Comparison of ENCODE assay signal across 8 mouse cellular contexts in the genomic region with DNA sequence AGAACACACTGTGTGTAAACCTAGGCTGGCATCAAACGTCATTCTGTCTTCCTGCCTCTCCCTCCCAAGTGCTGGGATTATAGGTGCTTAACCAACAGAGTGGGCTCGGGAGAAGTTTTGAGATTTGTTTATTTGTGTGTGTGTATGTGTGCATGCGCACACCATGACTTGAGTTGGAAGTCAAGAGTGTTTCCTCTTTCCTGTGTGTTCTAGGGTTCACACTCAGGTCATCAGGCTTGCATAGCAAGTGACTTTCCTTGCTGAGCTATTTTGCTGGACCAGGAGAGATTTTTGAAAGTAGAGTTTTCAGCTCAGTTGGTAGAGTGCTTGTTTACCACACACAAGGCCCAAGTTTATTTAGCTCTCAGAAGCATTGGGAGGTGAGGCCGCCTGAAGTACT. TPM values are rescaled to one million over a fixed set of nuclear protein-coding genes. Genes with fewer than 3 reads are reported as not detected.
DNase-seq lines count a peak whose midpoint lies in the region; ATAC-seq and TF ChIP-seq lines count a peak whose summit lies in the region.

No protein-coding gene starts in this region.

- ATAC-seq in heart, postnatal 0 days (ENCODE audit: insufficient read depth, low read depth) = no peak
- ATAC-seq in liver, embryonic 13.5 days (ENCODE audit: low read depth) = no peak
- ATAC-seq in neural tube, embryonic 15.5 days (ENCODE audit: low FRiP score) = no peak

- H3K4me1 ChIP-seq in heart, postnatal 0 days (ENCODE audit: control insufficient read depth, insufficient read depth) = peaks cover 17% of the 10 kb centered on the region
- peaks cover 35% of the 10 kb centered on the region for H3K4me1 ChIP-seq in liver, embryonic 13.5 days (replicated peaks)
- H3K4me1 ChIP-seq in neural tube, embryonic 15.5 days = peaks cover 30% of the 10 kb centered on the region

- DNase-seq in kidney, adult 11 months = peak; percentile 18
- DNase-seq in kidney, postnatal 10 days = no peak
- DNase-seq in heart, postnatal 0 days (ENCODE audit: low spot score) = no peak
- DNase-seq in liver, embryonic 13.5 days = no peak
- DNase-seq in ovary, adult 18-20 months (ENCODE audit: low spot score) = no peak
- no peak for DNase-seq in adrenal gland, postnatal 25 days
- no peak for DNase-seq in layer of hippocampus, adult 18-20 months (ENCODE audit: low spot score in 2 of 2)

- no peaks in the 10 kb centered on the region for H3K27me3 ChIP-seq in heart, postnatal 0 days (ENCODE audit: control insufficient read depth, insufficient read depth, low read length)
- no peaks in the 10 kb centered on the region for H3K27me3 ChIP-seq in liver, embryonic 13.5 days
- no peaks in the 10 kb centered on the region for H3K27me3 ChIP-seq in neural tube, embryonic 15.5 days (replicated peaks)

- no peak for TF ChIP-seq CTCF in heart, postnatal 0 days (IDR thresholded peaks at IDR 0.05; ENCODE audit: low read depth)

- no peaks in the 10 kb centered on the region for H3K9me3 ChIP-seq in heart, postnatal 0 days (replicated peaks; ENCODE audit: control insufficient read depth, low read length)
- no peaks in the 10 kb centered on the region for H3K9me3 ChIP-seq in liver, embryonic 13.5 days (replicated peaks)
- H3K9me3 ChIP-seq in neural tube, embryonic 15.5 days (replicated peaks) = no peaks in the 10 kb centered on the region

- H3K4me2 ChIP-seq in heart, postnatal 0 days (ENCODE audit: low read depth, low read length) = peak overlapping the region; percentile 23; the same call in 1 of the 2 replicates
- H3K4me2 ChIP-seq in liver, embryonic 13.5 days = peak overlapping the region; percentile 39
- H3K4me2 ChIP-seq in neural tube, embryonic 15.5 days = peak overlapping the region; percentile 60

- no peak overlapping the region for H3K4me3 ChIP-seq in heart, postnatal 0 days (ENCODE audit: low read depth, low read length)
- no peak overlapping the region for H3K4me3 ChIP-seq in liver, embryonic 13.5 days (replicated peaks)
- H3K4me3 ChIP-seq in neural tube, embryonic 15.5 days (replicated peaks) = no peak overlapping the region

- WGBS in heart, postnatal 0 days = 50% methylated on average over 4 of the region's 4 CpGs
- WGBS in liver, embryonic 13.5 days (ENCODE audit: insufficient replicate concordance) = 59% methylated on average over 4 of the region's 4 CpGs
- WGBS in neural tube, embryonic 15.5 days = 77% methylated on average over 4 of the region's 4 CpGs

- H3K27ac ChIP-seq in heart, postnatal 0 days (ENCODE audit: low read depth) = no peak overlapping the region
- 0 out of 2 replicates have a peak overlapping the region, but pooled peaks have one; percentile 13 for H3K27ac ChIP-seq in liver, embryonic 13.5 days
- no peak overlapping the region for H3K27ac ChIP-seq in neural tube, embryonic 15.5 days (replicated peaks)

- no peak overlapping the region for H3K9ac ChIP-seq in heart, postnatal 0 days (replicated peaks; ENCODE audit: low read depth, low read length)
- no peak overlapping the region for H3K9ac ChIP-seq in liver, embryonic 13.5 days
- no peak overlapping the region for H3K9ac ChIP-seq in neural tube, embryonic 15.5 days (replicated peaks)

- peaks cover 22% of the 10 kb centered on the region for H3K36me3 ChIP-seq in heart, postnatal 0 days (replicated peaks; ENCODE audit: control insufficient read depth, insufficient read depth, low read length)
- peaks cover 23% of the 10 kb centered on the region for H3K36me3 ChIP-seq in liver, embryonic 13.5 days
- H3K36me3 ChIP-seq in neural tube, embryonic 15.5 days = peaks cover 16% of the 10 kb centered on the region

- no peak for TF ChIP-seq EP300 in heart, postnatal 0 days (IDR thresholded peaks at IDR 0.05; ENCODE audit: low read depth)

RNA-seq across cellular contexts. Expression of a gene that starts 1.8 kb away (rescaled TPM):
- total RNA-seq in heart, postnatal 0 days (2014; rRNA removed; ENCODE audit: low replicate concordance) = 28.8 and 31.9 TPM in 2 replicates
- 19.9 and 20.5 TPM in 2 replicates for polyA plus RNA-seq in heart, postnatal 0 days (2015; fragmentation: Nextera tagmentation; extraction: Ambion mirVana)
- 14.6 and 18.9 TPM in 2 replicates for polyA plus RNA-seq in liver, embryonic 13.5 days (2015; fragmentation: Nextera tagmentation; extraction: Ambion mirVana)
- polyA plus RNA-seq in neural tube, embryonic 15.5 days (2015; fragmentation: Nextera tagmentation; extraction: Ambion mirVana) = 41.2 and 44.4 TPM in 2 replicates
- total RNA-seq in adrenal gland, postnatal 25 days (2021) = 49.8 and 53.0 TPM in 2 replicates
- total RNA-seq in layer of hippocampus, adult 18-20 months (2021) = 10 to 100 TPM; 57.7 to 57.9 TPM
